Mouse (Mus musculus): Measurements from ENCODE around the gene Ppp1ca.

The Ppp1ca gene

DNA sequence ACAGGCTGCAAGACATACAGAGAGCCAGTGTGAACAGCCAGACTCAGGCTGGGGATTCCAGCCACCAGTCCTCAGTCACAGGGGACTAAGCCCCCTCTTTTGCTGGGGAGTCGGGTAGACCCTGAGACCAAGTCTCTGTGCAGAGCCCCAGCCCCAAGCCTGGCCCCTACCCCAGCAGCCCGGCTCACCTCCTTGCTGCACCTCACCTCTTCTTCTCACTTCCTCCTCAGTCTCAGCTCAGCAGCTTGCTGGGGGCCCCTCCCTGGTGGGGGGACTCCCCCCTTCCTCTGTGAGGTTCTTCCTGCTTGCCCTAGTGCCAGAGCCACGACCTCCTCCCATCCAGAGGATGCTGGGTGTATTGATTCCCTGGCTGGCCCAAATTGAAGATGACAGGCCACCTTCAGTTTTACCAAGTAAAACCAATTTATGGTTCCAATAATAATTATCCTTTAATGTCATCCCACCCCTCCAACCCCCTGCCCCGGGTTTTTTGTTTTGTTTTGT lies 982 bp upstream of the Ppp1ca start, which contains the start of gene Tbc1d10c:
Gene Tbc1d10c (minus strand): TSS at position 454 of the 504 bp plus-strand sequence.
- no peak for TF ChIP-seq GATA4 (IDR thresholded peaks at IDR 0.05; ENCODE audit: insufficient replicate concordance, low read length)

DNA sequence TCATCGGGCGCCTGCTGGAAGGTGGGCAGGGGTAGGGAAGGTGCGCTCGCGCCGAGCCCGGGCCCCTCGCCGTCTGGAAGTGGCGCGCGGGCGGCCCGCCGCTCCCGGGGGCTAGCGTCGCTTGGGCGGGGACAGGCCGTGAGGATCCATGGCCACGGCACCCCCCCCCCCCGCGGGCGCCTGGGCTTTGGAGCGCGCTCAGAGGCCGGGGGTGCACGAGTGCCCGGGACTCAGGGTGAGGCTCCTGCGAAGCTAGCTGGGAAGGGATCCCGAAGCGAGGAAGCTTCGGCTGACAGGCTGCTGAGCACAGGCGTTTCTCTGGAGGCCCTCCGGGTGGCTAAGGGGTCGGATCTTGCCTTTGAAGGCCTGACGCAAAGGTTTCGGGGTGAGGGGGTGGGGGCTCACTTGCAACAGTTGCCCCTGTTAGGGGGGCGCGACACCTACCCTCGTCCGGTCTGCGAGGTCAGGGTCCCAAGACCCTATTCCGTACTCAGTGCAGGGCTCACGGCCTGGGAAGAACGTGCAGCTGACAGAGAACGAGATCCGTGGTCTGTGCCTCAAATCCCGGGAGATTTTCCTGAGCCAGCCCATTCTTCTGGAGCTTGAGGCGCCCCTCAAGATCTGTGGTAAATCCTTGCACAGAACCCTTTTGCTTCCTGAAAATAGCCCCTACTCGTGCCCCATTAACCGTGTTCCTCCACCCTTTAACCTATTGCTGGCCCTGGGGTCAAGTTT lies 553 bp downstream of the Ppp1ca start:
- TF ChIP-seq GATA4 (IDR thresholded peaks at IDR 0.05; ENCODE audit: insufficient replicate concordance, low read length), result no peak

DNA sequence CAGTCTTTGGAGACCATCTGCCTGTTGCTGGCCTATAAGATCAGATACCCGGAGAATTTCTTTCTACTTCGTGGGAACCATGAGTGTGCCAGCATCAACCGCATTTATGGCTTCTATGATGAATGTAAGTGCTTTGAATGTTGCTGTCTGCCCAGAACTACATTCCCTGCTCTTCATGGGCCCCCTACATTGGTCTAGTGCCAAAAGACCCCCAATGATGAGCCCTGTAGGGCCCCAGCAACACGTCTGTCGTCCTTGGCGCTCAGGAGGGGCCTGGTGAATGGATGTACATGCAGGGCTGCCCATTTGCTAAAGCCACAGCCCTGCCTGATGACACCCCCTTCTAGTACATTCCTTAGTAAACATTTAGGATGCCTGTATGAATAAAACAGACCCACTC lies 1.3 kb downstream of the Ppp1ca start:
- no peak for TF ChIP-seq GATA4 (IDR thresholded peaks at IDR 0.05; ENCODE audit: insufficient replicate concordance, low read length)

DNA sequence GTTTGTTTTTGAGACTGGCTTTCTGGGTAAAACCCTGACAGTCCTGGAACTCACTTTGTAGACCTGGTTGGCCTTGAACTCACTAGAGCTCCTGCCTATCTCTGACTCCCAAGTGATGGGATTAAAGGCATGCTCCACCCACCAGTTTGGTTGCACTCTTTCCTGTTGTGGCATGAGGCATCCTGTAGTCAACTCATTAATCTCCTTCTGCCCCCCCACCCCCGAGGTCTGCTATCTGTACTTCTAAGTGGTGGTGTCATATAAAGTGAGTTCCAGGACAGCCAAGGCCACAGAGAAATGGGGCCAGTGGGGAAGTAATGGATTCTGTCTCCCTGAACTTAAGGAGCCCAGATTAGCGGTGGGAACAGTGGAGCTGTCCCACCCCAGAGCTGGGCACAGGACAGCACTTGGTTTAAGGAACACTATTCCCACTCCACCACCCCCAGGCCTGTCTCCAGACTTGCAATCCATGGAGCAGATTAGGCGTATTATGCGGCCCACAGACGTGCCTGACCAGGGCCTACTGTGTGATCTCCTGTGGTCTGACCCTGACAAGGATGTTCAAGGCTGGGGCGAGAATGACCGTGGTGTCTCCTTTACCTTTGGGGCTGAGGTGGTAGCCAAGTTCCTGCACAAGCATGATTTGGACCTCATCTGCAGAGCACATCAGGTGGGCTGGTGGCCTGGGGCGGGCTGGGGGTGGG lies 2.3 kb downstream of the Ppp1ca start:
- TF ChIP-seq GATA4 (IDR thresholded peaks at IDR 0.05; ENCODE audit: insufficient replicate concordance, low read length), result no peak

DNA sequence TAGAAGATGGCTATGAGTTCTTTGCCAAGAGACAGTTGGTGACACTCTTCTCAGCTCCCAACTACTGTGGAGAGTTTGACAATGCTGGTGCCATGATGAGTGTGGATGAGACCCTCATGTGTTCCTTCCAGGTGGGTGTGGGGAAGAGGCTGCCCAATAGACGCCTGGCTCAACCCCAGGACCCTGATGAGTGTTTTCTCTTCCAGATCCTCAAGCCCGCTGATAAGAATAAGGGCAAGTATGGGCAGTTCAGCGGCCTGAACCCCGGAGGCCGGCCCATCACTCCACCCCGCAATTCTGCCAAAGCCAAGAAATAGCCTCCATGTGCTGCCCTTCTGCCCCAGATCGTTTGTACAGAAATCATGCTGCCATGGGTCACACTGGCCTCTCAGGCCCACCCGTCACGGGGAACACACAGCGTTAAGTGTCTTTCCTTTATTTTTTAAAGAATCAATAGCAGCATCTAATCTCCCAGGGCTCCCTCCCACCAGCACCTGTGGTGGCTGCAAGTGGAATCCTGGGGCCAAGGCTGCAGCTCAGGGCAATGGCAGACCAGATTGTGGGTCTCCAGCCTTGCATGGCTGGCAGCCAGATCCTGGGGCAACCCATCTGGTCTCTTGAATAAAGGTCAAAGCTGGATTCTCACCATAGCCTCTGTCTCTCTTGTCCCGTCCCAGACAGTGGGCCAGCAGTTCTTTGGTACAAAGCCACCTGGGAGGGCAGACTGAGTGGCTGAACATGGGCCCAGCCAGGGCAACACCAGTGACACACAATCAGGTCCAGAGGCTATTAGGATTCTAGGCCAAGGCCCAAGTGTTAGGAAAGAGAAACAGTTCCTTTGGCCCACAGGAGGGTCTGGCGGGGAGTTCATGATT lies 3.1 kb downstream of the Ppp1ca start:
- no peak for TF ChIP-seq GATA4 (IDR thresholded peaks at IDR 0.05; ENCODE audit: insufficient replicate concordance, low read length)

DNA sequence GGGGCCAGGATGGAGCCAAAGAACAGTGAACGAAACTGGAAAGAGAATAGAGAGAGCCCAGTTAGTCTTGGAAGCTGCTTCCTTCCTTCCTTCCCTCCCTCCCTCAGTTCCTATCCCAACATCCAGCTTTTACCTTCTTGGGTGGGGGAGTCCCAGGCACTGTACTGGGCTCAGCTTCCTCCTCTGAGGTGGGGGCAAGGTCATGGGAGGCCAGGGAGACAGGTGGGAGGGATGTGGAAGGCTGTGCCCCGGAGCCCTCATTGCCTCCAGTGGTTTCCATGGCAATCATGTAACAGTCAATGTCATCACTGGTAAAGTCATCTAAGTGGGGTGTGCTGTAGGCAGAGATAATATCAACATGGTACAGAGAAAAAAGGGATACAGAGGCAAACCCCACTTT lies 4.2 kb downstream of the Ppp1ca start:
- no peak for TF ChIP-seq GATA4 (IDR thresholded peaks at IDR 0.05; ENCODE audit: insufficient replicate concordance, low read length)

DNA sequence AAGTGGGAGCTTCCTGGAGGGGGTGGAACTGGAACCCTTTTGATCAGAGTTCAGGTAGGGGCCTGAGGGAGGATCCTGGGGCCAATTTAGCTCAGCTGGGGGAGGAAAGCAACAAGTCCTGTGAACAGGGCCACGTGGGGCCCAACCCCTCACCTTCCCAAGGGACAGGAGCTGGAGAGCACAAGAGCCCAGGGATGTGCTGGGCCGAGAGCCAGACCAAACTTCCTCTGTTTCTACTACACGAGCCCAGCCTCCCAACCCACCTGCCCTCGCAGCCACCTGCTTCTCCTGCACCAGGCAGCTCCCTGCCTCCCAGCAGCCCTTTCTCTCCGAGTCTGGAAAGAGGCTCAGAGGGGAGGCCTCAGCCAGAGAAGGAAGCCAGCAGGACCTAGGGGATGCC lies 4.7 kb downstream of the Ppp1ca start:
- TF ChIP-seq GATA4 (IDR thresholded peaks at IDR 0.05; ENCODE audit: insufficient replicate concordance, low read length), result no peak

DNA sequence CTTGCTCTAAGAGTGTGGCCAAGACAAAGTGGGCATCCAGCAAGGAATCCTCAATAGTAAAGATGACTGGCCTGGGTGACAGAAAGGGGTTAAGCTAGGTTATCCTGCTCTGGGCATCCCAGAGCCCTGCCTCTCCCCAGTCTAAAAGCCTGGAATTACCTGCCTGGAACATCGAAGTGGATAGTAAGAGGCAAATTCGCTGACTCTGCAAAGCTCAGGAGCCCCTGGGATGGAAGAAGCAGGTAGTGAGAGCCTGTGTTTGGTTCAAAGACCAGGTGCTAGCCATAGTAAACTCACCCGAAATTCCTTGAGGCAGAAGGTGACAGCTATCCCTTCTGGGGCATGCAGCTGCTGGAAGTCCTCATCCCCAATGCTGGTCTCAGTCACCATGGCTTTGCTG lies 5.3 kb downstream of the Ppp1ca start:
- no peak for TF ChIP-seq GATA4 (IDR thresholded peaks at IDR 0.05; ENCODE audit: insufficient replicate concordance, low read length)

DNA sequence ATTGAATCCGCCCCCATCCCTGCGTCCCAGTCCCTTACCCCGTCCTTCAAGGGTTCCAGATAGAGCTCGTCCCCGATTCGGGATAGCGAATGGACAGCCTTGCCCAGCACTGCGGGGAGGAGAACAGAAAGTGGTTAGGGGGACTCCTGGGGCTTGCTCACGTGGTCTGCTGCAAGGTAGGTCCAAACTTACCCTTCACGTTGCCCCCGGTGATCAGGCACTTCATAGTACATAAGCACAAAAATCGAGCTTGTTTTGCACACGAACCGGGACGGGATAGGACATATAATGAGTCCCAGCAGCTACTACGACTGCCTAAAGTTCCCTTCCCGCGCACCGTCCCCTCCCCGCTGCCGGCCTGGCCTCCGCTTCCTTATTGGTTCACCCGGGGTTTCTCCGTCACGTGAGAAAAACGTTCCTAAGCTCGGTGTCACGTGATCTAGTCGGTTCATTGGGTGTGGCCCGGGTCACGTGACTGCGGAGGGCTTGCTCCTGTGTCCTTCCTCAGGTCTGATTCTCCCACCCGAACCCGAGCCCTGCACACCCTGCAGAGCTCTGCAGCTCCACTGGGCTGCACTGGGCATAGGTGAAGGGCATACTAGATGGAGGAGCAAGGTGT lies 9.5 kb downstream of the Ppp1ca start, which contains the start of gene Rad9a:
Gene Rad9a (minus strand): TSS at position 372 of the 619 bp plus-strand sequence.
- TF ChIP-seq GATA4 (IDR thresholded peaks at IDR 0.05; ENCODE audit: insufficient replicate concordance, low read length), result peak; percentile 9; the same call in 1 of the 2 replicates

DNA sequence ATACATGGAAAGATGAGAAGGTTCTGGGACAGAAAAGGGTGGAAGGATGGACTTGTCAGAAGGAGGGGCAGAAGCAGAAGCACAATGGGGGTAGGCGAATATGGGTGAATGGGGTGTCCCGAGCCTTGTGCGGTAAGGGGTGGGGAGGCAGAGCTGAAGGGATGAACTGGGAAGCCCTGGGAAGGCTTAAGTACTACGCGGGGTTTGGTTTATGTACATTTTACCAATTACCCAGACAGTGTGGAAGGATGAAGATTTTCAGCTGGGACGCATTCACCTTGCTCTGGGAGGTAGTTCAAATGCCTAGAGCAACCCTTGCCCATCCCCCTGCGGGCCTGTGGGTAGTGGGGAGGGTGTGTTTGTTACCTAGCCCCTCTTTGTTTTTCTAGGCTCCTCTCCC lies 10.3 kb downstream of the Ppp1ca start:
- TF ChIP-seq GATA4 (IDR thresholded peaks at IDR 0.05; ENCODE audit: insufficient replicate concordance, low read length), result no peak

DNA sequence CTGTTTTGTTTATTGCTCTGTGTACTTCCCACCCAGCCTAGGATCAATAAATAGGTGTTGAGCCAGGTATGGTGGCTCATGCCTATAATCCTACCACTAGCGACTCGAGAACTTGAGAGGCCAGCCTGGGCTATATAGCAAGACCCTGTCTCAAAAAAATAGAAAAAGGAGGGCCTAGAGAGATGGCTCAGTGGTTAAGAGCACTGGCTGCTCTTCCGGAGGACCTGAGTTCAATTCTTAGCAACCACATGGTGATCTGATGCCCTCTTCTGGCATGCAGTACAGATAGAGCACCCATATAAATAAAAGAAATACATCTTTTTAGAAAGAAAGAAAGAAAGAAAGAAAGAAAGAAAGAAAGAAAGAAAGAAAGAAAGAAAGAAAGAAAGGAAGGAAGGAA lies 11.3 kb downstream of the Ppp1ca start:
- no peak for TF ChIP-seq GATA4 (IDR thresholded peaks at IDR 0.05; ENCODE audit: insufficient replicate concordance, low read length)

DNA sequence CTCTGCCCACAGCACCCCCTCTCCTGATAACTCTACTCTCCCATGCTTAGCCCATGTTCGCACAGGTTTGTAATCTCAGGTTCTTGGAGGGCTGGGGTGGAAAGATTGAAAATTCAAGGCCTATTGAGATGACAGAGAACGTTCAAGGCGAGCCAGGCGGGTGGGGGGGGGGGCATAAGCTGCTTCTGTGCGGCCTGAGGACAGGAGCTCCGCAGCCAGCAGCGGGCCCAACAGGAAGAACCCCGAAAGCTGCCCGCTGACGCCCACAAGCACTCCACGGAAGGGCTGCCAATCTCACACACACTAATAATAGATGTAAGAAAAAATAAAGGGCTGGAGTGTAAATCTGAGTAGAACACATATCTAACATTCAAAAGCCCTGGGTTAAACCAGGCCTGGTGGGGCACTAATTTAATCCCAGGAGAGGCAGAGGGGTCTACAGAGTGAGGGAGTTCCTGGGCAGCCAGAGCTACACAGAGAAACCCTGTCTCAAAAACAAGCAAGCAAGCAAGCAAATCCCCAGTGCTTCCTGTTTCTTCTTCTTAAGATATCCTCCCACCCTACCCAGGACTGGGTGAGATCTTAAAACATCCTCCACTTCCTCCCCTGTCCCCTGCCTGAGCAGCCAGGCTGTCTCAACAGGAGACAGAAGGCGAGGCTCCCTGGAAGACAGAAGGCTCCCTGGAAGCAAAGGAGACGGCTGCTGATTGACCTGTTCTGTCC lies 11.9 kb downstream of the Ppp1ca start:
- no peak for TF ChIP-seq GATA4 (IDR thresholded peaks at IDR 0.05; ENCODE audit: insufficient replicate concordance, low read length)

DNA sequence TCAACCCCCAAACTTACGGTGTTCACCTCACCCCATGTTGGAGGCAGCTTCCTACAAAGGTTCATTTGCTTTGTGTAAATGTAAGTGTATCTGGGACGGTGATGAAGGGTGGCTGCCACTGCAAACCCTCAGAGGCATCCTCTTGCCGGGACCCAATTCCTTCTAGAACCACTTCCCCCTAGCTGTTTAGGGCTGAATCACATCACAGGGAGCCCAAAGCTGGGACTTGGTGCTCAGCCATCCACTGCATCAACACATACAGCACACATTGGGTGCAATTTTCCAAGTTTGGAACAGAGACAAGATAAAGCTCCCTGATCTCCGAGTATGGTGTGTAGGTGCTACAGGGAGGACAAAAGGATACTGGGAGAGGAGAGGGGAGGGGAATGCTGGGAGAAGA lies 13.0 kb downstream of the Ppp1ca start:
- no peak for TF ChIP-seq GATA4 (IDR thresholded peaks at IDR 0.05; ENCODE audit: insufficient replicate concordance, low read length)

DNA sequence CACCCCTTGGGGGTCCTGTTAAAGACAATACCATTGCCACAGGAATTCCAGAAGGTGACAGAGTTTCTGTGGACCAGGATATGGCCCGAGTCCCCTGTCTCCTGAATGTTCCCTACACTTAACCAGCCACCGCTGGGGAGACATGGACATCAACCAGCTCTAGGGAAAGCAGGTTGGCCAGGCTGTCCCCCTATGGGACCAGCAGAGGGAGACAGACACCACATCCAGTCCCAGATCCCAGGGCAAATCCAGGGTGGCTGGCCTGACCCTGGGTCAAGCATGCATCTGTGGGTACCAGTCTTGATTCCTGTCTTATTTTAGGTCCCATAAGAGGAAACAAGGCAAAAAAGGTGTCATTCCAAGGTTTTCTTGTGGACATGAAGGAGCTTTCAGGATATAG lies 15.1 kb downstream of the Ppp1ca start:
- no peak for TF ChIP-seq GATA4 (IDR thresholded peaks at IDR 0.05; ENCODE audit: insufficient replicate concordance, low read length)
